Mouse (Mus musculus) limb, embryonic 14.5 days (tissue): ENCODE data around the gene Mn1. TPM values are rescaled to one million over a fixed set of nuclear protein-coding genes. Genes with fewer than 3 reads are reported as not detected.
A peak's percentile ranks its signal among the peaks of the same experiment; 100 is the strongest.

Experiments used
- ATAC-seq: fragments of 200-750 bp; cut with Nextera tagmentation; 2 replicates; pipeline ENCODE4 v1.8.0; 2017; ENCODE audit warnings: low read depth, moderate number of reproducible peaks, moderate TSS enrichment; ENCODE audit not compliant: low FRiP score
- DNase-seq: peaks from one replicate; pipeline ENCODE4 v3.0.0-alpha.2; 2015; ENCODE audit warnings: low spot score
- H3K27ac ChIP-seq: fragments of 300-500 bp; sonication (generic); replicated peaks from 2 replicates; pipeline ENCODE4 v1.5.1; 2014; ENCODE audit warnings: low read depth, mild to moderate bottlenecking, low read length, moderate library complexity, mixed read lengths
- H3K27me3 ChIP-seq: fragments of 300-500 bp; sonication (generic); 2 replicates; pipeline ENCODE4 v1.6.1; 2014; ENCODE audit warnings: low read length, mixed read lengths; ENCODE audit not compliant: control insufficient read depth, insufficient read depth
- H3K36me3 ChIP-seq: fragments of 300-500 bp; sonication (generic); 2 replicates; pipeline ENCODE4 v1.6.1; 2014; ENCODE audit warnings: mild to moderate bottlenecking, low read length, moderate library complexity, mixed read lengths; ENCODE audit not compliant: control insufficient read depth, insufficient read depth
- H3K4me1 ChIP-seq: fragments of 300-500 bp; sonication (generic); 2 replicates; pipeline ENCODE4 v1.6.1; 2014; ENCODE audit warnings: antibody characterized with exemption, low read length, mixed read lengths; ENCODE audit not compliant: control insufficient read depth, insufficient read depth
- H3K4me2 ChIP-seq: fragments of 300-500 bp; sonication (generic); replicated peaks from 2 replicates; pipeline ENCODE4 v1.6.1; 2014; ENCODE audit warnings: low read depth, mild to moderate bottlenecking, low read length, moderate library complexity; ENCODE audit not compliant: severe bottlenecking
- H3K4me3 ChIP-seq: fragments of 300-500 bp; sonication (generic); replicated peaks from 2 replicates; pipeline ENCODE4 v1.5.1; 2014; ENCODE audit warnings: low read length
- H3K9ac ChIP-seq: fragments of 300-500 bp; sonication (generic); 2 replicates; pipeline ENCODE4 v1.6.1; 2014; ENCODE audit warnings: mild to moderate bottlenecking, low read depth, low read length, moderate library complexity; ENCODE audit not compliant: severe bottlenecking
- H3K9me3 ChIP-seq: fragments of 300-500 bp; sonication (generic); 2 replicates; pipeline ENCODE4 v1.6.1; 2016; ENCODE audit warnings: low read length; ENCODE audit not compliant: control insufficient read depth
- POLR2A ChIP-seq: fragments of 200-500 bp; IDR thresholded peaks from 2 replicates; pipeline ENCODE4 v1.8.0; 2012; ENCODE audit warnings: inconsistent platforms, mild to moderate bottlenecking, moderate library complexity, borderline replicate concordance; ENCODE audit not compliant: insufficient read depth, insufficient read length; ENCODE audit errors: extremely low read depth
- WGBS: fragments of 180-500 bp; shearing (Covaris S2); extraction: QIAGEN DNeasy Blood & Tissue Kit; methylation state at CpG from one replicate; pipeline ENCODE4 v1.1.7; 2014; 5-methylcytosine and 5-hydroxymethylcytosine counted together
- polyA plus RNA-seq, 2 experiments: library from polyadenylated mRNA; depleted of rRNA in 1 of 2; stranded (reverse) in 1 of 2; unstranded in 1 of 2; fragments of >200 nt; fragmentation: Nextera tagmentation in 1 of 2; extraction: Ambion mirVana in 1 of 2; gene quantifications; 2 replicates each; pipeline versions ENCODE4 v1.2.1 to v1.2.3; 2012 to 2014

The Mn1 gene
- polyA plus RNA-seq, 2 experiments: 11.4 to 18.2 TPM

DNA sequence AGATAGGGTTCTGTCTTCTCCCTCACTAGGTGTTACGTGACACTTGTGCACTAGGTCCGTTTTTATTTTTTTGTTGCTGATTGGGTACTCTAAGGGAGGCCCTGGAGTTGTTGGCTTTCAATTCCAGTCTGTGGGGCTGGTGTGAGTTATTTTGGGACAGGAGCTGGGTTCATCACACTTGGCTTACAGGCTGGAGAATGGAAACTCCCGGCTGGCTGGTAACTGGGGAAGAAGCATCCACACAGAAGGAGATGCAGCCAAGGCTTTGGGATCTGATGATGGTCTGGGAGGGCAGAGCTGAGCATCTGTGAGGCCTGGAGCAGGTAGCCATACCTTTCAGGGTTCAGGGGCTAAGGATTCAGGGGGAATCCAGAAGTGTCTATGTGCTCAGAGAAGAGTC is 6.5 kb upstream of the Mn1 start:
- no peak overlapping the region for H3K9ac ChIP-seq
- WGBS: 75% methylated on average over 3 of the region's 3 CpGs
- H3K9me3 ChIP-seq: no peaks in the 10 kb centered on the region
- H3K27me3 ChIP-seq: 0 out of 2 replicates have a peak, but pooled peaks cover 13% of the 10 kb centered on the region
- no peak for ATAC-seq
- H3K36me3 ChIP-seq: no peaks in the 10 kb centered on the region
- peaks cover 43% of the 10 kb centered on the region for H3K4me1 ChIP-seq
- no peak overlapping the region for H3K4me2 ChIP-seq
- no peak for TF ChIP-seq POLR2A
- H3K27ac ChIP-seq: no peak overlapping the region
- DNase-seq: no peak
- no peak overlapping the region for H3K4me3 ChIP-seq

DNA sequence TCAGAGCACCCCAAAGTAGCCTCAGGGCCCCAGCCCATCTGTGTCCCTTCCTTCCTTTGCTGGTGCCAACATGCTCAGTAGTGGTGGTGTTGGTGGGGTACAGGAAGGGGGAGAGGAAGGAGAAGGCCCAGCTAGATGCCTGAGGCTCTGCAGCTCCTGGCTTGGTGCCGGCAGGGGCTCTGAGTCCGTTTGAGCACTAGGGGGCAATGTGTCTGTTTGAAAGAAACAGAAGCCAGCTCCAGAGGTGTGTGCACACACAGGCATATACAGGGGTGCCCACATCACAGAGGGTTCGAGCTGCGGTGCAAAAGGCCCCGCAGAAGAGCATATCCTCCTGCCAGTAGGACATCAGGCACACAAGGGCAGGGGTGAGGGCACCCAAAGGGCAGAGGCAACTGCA is 3.0 kb upstream of the Mn1 start:
- Histone ChIP-seq H3K36me3 (peaks cover 4% of the 10 kb centered on the region), H3K27me3 (peaks cover 17% of the 10 kb centered on the region; the same call in 1 of the 2 replicates), H3K27ac (no peak overlapping the region), H3K9me3 (no peaks in the 10 kb centered on the region), H3K4me1 (peaks cover 37% of the 10 kb centered on the region), H3K4me3 (no peak overlapping the region), H3K9ac (no peak overlapping the region), H3K4me2 (peak overlapping the region; percentile 75; the same call in 1 of the 2 replicates)
- DNase-seq (peak; percentile 88), ATAC-seq (no peak; the same call in 1 of the 2 replicates)
- 0% methylated on average over 5 of the region's 5 CpGs for WGBS
- no peak for TF ChIP-seq POLR2A

DNA sequence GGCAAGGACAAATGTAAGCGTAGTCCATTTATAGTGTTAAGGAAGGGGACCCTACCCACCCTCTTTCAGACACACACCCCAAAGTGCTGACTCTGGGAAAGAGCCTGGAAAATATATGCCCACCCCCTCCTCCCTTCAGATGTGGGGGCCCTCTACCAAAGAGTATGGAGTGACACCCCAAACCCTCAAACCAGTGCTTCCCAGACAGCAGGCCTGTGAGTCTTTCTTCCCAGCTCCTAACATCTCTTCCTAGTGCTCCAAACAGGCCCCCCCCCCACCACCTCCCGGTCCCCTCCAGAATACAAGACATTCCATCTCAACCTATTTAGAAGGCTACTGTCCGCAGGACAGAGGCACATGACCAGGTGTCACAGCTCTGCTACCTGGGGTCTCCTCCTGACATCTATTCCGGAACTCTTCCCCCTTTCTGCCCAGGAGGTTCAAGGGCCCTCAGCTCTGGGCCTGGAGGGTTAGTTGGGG is 2.4 kb upstream of the Mn1 start:
- TF ChIP-seq POLR2A: no peak
- no peak overlapping the region for H3K4me3 ChIP-seq
- H3K9me3 ChIP-seq: no peaks in the 10 kb centered on the region
- whole genome bisulfite sequencing: 38% methylated on average over 4 of the region's 4 CpGs
- H3K27me3 ChIP-seq: peaks cover 23% of the 10 kb centered on the region; the same call in 1 of the 2 replicates
- peaks cover 37% of the 10 kb centered on the region for H3K4me1 ChIP-seq
- H3K4me2 ChIP-seq: peak overlapping the region; percentile 75; the same call in 1 of the 2 replicates
- H3K36me3 ChIP-seq: peaks cover 10% of the 10 kb centered on the region
- H3K9ac ChIP-seq: no peak overlapping the region
- no peak for DNase-seq
- no peak overlapping the region for H3K27ac ChIP-seq
- no peak for ATAC-seq

DNA sequence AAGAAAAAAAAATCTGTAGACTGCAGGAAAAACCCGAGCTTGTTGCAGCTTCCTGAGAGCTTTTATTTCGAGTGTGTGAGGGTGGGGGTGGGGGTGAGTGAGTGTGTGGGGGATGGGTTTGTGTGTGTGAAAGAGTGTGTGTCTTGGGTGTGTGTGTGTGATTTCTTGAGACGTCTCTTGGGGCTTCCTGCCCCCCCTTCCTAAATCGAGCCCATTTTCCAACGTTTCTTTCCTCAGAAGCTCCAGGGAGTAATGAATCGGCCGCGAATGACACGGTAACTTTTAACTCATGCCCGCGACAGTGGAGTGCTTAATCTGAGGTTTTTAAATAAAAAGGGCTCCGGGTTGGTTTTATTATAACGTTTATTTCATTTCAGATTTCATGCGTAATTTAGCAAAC is 1.6 kb upstream of the Mn1 start:
- H3K4me1 ChIP-seq: peaks cover 40% of the 10 kb centered on the region
- H3K36me3 ChIP-seq: peaks cover 18% of the 10 kb centered on the region
- TF ChIP-seq POLR2A: no peak
- 3% methylated on average over 14 of the region's 14 CpGs for WGBS
- H3K9ac ChIP-seq: peak overlapping the region; percentile 90; the same call in 1 of the 2 replicates
- no peak overlapping the region for H3K27ac ChIP-seq
- H3K4me2 ChIP-seq: peak overlapping the region; percentile 75
- DNase-seq (no peak), ATAC-seq (no peak)
- H3K4me3 ChIP-seq: peak overlapping the region; percentile 70
- peaks cover 29% of the 10 kb centered on the region for H3K27me3 ChIP-seq
- H3K9me3 ChIP-seq: no peaks in the 10 kb centered on the region

DNA sequence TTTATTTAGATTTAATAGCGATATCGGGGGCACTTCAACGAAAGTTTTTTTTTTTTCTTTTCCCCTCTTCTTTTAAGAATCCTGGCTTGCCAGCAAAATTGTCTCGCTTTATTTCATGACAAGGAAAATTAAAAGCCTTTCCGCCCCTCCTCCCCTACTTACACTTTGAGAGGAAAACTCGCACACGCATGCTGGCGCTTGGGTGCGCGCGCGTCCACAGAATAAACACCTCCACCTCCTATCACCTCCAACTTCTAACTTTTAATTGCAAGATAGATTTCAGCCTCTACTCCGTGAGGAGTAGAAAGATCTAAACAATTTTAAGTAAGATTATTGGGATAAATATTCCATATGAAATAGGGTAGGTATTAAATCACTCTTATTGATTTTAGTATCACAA is 1.1 kb upstream of the Mn1 start:
- H3K4me1 ChIP-seq: peaks cover 44% of the 10 kb centered on the region
- 1% methylated on average over 13 of the region's 13 CpGs for WGBS
- H3K9me3 ChIP-seq: no peaks in the 10 kb centered on the region
- peak overlapping the region; percentile 90 for H3K9ac ChIP-seq
- H3K4me3 ChIP-seq: peak overlapping the region; percentile 70
- no peak overlapping the region for H3K27ac ChIP-seq
- ATAC-seq: no peak
- no peak for TF ChIP-seq POLR2A
- no peak for DNase-seq
- peak overlapping the region; percentile 75 for H3K4me2 ChIP-seq
- H3K36me3 ChIP-seq: peaks cover 23% of the 10 kb centered on the region
- peaks cover 34% of the 10 kb centered on the region for H3K27me3 ChIP-seq
